Mouse (Mus musculus) lung, embryonic 16.5 days (tissue): ENCODE measurements around the gene Rims3. TPM values are rescaled to one million over a fixed set of nuclear protein-coding genes. Genes with fewer than 3 reads are reported as not detected.
A peak's percentile ranks its signal among the peaks of the same experiment; 100 is the strongest.

Experiments
- ATAC-seq: fragments of 200-750 bp; cut with Nextera tagmentation; 2 replicates; pipeline ENCODE4 v1.8.0; 2017; ENCODE audit warnings: low read depth, mild to moderate bottlenecking, moderate library complexity
- H3K27ac ChIP-seq: fragments of 300-500 bp; sonication (generic); 2 replicates; pipeline ENCODE4 v1.5.1; 2014; ENCODE audit warnings: mild to moderate bottlenecking, control low read depth, low read length
- H3K27me3 ChIP-seq: fragments of 300-500 bp; sonication (generic); 2 replicates; pipeline ENCODE4 v1.6.1; 2014; ENCODE audit warnings: low read depth, low read length, mixed read lengths; ENCODE audit not compliant: control insufficient read depth, insufficient read depth
- H3K36me3 ChIP-seq: fragments of 300-500 bp; sonication (generic); 2 replicates; pipeline ENCODE4 v1.6.1; 2014; ENCODE audit warnings: low read length; ENCODE audit not compliant: control insufficient read depth, insufficient read depth
- H3K4me1 ChIP-seq: fragments of 300-500 bp; sonication (generic); replicated peaks from 2 replicates; pipeline ENCODE4 v1.6.1; 2014; ENCODE audit warnings: low read length, mixed read lengths; ENCODE audit not compliant: control insufficient read depth, insufficient read depth
- H3K4me2 ChIP-seq: fragments of 300-500 bp; sonication (generic); 2 replicates; pipeline ENCODE4 v1.6.1; 2014; ENCODE audit warnings: low read depth, low read length, control low read depth
- H3K4me3 ChIP-seq: fragments of 300-500 bp; sonication (generic); 2 replicates; pipeline ENCODE4 v1.5.1; 2014; ENCODE audit warnings: mild to moderate bottlenecking, low read length, control low read depth
- H3K9ac ChIP-seq: fragments of 300-500 bp; sonication (generic); 2 replicates; pipeline ENCODE4 v1.6.1; 2014; ENCODE audit warnings: low read length, control low read depth
- H3K9me3 ChIP-seq: fragments of 300-500 bp; sonication (generic); 2 replicates; pipeline ENCODE4 v1.6.1; 2016; ENCODE audit warnings: low read length; ENCODE audit not compliant: control insufficient read depth
- WGBS: fragments of 180-500 bp; shearing (Covaris S2); extraction: QIAGEN DNeasy Blood & Tissue Kit; methylation state at CpG from one replicate; pipeline ENCODE4 v1.1.7; 2014; 5-methylcytosine and 5-hydroxymethylcytosine counted together
- polyA plus RNA-seq: library from polyadenylated mRNA; unstranded; fragments of >200 nt; fragmentation: Nextera tagmentation; extraction: Ambion mirVana; gene quantifications from 2 replicates; pipeline ENCODE4 v1.2.1, GENCODE M21; 2015

Gene Rims3
- 0.69 and 0.73 TPM in 2 replicates for polyA plus RNA-seq

DNA sequence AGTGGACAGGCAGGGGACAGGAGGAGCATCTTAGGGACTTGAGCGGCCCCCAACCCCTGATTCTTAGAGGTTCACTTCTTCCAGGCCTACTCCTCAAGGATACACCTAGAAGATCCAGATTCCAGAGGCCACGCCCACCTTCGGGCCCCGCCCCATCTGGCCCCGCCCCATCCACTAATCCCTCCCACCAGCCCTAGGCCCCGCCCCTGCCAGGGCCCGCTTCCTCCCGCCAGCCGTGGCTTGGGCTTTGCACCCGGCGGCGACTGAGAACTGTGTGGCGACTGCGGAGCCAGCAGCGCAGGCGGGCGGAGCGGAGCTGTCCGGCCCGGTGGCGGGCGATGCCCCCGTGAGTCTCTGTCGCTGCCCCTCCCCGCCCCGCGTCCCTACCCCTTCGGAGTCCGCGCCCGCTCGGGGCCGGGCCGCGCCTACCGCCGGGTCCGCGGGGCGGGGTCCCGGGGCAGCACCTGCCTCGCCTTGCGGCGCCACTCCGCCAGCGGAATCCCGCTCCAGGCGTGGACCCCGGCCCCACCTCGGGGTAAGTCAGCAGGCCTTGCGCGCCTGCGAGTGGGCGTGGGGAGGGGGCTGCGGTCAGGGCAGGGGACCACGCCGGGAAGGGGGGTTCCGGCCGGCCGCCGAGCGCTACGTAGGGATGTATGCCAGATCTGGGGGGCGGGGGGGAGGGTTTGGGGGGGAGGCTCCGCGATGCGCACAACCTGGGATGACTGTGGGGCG is at the start of gene Rims3:
Rims3 (plus strand) TSS at position 229 of the 732 bp plus-strand sequence.
- Histone ChIP-seq H3K36me3 (no peaks in the 10 kb centered on the region), H3K9ac (peak within 1 kb of the TSS; percentile 65), H3K27ac (no peak within 1 kb of the TSS), H3K4me2 (peak within 1 kb of the TSS; percentile 97), H3K27me3 (peaks cover 24% of the 10 kb centered on the region), H3K4me1 (no peaks in the 10 kb centered on the region), H3K9me3 (peaks cover 2% of the 10 kb centered on the region; the same call in 1 of the 2 replicates), H3K4me3 (peak within 1 kb of the TSS; percentile 59)
- WGBS = 2% methylated on average over 60 of the region's 68 CpGs
- peak; percentile 81 for ATAC-seq

DNA sequence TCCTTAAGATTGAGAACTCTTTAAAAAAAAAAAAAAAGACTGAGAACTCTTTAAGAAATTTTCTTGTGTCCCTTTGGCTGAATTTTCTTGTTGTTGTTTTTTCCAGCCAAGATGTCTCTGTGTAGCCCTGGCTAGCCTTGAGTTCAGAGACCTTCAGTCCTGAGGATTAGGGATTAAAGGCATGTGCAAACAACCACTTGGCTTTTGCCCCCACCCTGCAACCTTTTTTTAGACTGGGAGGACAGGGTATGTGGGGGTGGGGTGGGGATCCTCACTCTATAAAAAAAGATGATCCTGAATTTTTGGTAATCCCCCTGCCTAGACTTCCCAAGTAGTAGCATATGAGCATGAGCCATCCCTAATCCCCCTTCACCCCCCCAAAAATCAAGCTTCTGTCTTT is 48.8 kb upstream of the Rims3 start:
- H3K9ac ChIP-seq = no peak overlapping the region
- ATAC-seq = no peak
- H3K4me2 ChIP-seq = no peak overlapping the region

DNA sequence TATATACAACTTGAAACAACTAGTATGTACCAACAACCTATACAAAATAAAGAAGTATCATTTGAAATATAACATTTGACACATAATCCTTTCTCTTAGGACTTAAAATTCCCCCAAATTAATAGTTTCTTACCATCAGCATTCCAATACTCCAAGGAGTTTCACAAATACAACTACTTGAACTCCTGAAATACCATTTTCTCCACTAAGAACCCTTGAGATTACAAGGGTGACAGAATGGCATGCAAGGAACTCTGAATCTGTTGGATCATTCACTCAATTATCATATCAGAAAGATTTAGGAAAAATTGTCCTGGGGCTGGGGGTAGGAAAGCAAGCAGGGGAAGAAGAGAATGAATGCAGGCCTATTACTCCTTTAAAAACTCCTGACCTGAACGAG is 40.9 kb upstream of the Rims3 start:
- ATAC-seq = no peak
- no peaks in the 10 kb centered on the region for H3K27me3 ChIP-seq
- peak overlapping the region; percentile 34 for H3K4me3 ChIP-seq
- peak overlapping the region; percentile 36 for H3K9ac ChIP-seq
- WGBS = 3% methylated on average over 1 of the region's 1 CpGs
- peaks cover 34% of the 10 kb centered on the region for H3K4me1 ChIP-seq
- H3K36me3 ChIP-seq = no peaks in the 10 kb centered on the region
- H3K4me2 ChIP-seq = peak overlapping the region; percentile 48
- no peaks in the 10 kb centered on the region for H3K9me3 ChIP-seq
- H3K27ac ChIP-seq = peak overlapping the region; percentile 60

More for the DNA sequence above, 48.8 kb upstream of the Rims3 start:
- H3K4me1 ChIP-seq = peaks cover 5% of the 10 kb centered on the region
- H3K36me3 ChIP-seq = no peaks in the 10 kb centered on the region
- H3K9me3 ChIP-seq = no peaks in the 10 kb centered on the region
- no peaks in the 10 kb centered on the region for H3K27me3 ChIP-seq
- H3K27ac ChIP-seq = no peak overlapping the region
- H3K4me3 ChIP-seq = no peak overlapping the region

DNA sequence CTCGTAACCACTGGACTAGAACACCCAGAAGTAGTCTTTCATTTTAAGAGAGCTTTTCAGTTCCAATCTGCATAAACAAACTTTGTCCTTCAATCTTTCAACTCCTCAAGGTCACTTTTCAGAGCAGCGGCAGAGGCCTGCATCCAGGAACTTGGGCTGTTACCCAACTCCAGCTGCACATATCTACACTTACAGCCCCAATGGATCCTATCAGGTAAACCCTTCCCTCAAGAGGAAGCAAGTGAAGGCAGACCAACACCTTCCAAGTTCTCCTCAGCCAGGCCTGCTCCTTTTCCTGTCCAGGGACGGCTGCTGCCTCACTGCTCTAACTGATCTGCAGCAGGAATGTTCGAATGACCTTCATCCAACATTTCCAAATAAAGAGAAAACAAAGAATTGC is 40.4 kb upstream of the Rims3 start:
- Histone ChIP-seq H3K36me3 (no peaks in the 10 kb centered on the region), H3K9me3 (no peaks in the 10 kb centered on the region), H3K27ac (peak overlapping the region; percentile 60), H3K4me1 (peaks cover 37% of the 10 kb centered on the region), H3K27me3 (no peaks in the 10 kb centered on the region), H3K4me2 (peak overlapping the region; percentile 48), H3K4me3 (peak overlapping the region; percentile 34), H3K9ac (peak overlapping the region; percentile 36)
- no peak for ATAC-seq
- 16% methylated on average over 4 of the region's 4 CpGs for WGBS

DNA sequence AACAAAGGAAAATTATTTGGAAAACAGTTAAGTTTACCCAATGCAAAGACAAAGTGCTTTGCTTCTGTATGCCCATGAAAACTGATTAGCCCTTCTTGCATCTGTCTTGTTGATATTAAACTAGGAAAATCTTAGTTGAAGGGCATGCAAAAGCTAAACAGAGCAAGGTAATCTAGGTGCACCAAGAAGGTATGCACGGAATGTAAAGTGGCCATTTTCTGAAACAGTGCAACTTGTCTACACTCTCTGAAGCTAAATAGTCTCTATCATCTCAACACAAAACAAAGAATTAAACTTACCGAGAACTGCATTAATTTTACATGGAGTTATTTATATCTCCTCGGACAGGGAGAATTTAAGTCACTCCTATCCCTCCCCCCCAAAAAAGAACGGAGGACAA is 39.5 kb upstream of the Rims3 start:
- Histone ChIP-seq H3K4me3 (peak overlapping the region; percentile 61), H3K27ac (peak overlapping the region; percentile 82), H3K9ac (peak overlapping the region; percentile 68), H3K9me3 (no peaks in the 10 kb centered on the region), H3K4me2 (peak overlapping the region; percentile 48), H3K4me1 (peaks cover 38% of the 10 kb centered on the region), H3K27me3 (no peaks in the 10 kb centered on the region), H3K36me3 (no peaks in the 10 kb centered on the region)
- no peak for ATAC-seq
- 2% methylated on average over 4 of the region's 4 CpGs for WGBS

DNA sequence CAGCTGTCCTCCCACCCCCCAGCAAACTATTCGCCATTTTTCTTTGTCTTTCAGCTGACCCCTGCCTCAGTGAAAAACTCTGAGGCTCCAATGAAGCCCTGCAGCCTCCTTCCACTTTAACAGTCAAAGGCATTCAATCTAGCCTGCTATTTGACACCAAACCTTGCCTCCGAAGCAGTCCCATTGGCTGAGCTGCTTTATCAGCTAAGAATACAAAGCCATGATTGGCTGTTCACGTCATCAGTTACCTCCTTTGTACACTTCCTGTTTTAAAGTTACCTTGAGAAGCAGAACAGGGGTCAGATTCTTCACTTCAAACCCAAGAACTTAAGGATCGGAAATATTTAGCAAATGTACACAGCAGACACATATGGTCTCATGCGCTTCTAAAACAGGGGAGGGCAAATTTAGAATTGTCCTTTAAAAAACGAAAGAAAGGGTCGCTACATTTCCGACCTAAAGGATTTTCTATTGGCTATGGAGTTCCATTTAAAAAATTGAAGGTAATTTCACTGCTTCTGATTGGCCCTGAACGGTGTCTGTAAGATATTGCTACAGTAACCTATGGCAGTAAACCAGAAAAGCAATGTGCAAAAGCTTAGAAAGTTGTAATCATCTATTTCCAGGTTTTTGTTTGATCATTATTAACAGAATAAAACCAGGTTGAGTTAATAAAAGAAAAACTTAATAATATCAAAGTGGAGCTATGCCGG is 38.8 kb upstream of the Rims3 start:
- Histone ChIP-seq H3K27me3 (no peaks in the 10 kb centered on the region), H3K4me1 (peaks cover 38% of the 10 kb centered on the region), H3K9me3 (no peaks in the 10 kb centered on the region), H3K9ac (peak overlapping the region; percentile 68), H3K4me3 (peak overlapping the region; percentile 61), H3K27ac (peak overlapping the region; percentile 82), H3K36me3 (no peaks in the 10 kb centered on the region), H3K4me2 (peak overlapping the region; percentile 48)
- ATAC-seq = peak; percentile 91
- WGBS = 6% methylated on average over 10 of the region's 10 CpGs

DNA sequence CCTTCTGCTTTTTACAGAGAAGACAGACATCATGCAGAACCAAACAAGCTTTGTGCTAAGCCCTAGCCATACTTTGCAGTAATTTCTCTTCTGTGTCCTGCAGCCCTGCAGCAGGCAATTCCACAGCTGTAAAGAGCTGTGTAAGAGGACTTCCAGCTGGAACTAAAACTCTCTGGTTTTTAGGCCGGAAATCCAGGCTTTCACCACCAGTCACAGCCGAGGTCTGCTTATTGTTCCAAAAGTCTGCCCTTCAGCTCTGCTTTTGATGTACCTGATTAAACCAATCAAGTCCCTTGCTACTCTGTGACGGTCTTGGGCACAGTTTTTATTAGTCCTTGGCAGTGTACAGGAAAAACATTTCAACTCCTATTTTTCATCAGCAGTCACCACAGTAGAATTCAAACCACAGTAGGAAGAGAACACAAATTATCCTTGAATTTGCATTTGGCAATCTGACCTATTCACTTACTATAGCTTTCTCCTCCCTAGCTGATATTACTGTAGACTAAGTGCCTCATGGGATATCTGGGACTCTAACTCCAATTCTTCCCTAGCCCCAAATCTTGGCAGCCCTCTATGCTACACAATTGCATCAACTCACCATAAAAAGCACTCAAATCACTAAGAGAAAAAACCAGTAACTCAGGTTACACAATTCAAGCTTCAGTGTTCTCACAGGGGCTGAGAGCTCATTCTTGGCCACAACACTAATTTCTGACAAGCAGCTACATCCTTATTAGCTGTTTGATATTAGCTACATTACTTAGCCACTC is 37.4 kb upstream of the Rims3 start:
- no peaks in the 10 kb centered on the region for H3K36me3 ChIP-seq
- peak overlapping the region; percentile 61 for H3K27ac ChIP-seq
- 20% methylated on average over 3 of the region's 3 CpGs for WGBS
- peak; percentile 74 for ATAC-seq
- H3K9me3 ChIP-seq = no peaks in the 10 kb centered on the region
- H3K4me1 ChIP-seq = peaks cover 34% of the 10 kb centered on the region
- H3K4me3 ChIP-seq = no peak overlapping the region
- H3K9ac ChIP-seq = no peak overlapping the region
- no peaks in the 10 kb centered on the region for H3K27me3 ChIP-seq
- 0 out of 2 replicates have a peak overlapping the region, but pooled peaks have one; percentile 48 for H3K4me2 ChIP-seq

DNA sequence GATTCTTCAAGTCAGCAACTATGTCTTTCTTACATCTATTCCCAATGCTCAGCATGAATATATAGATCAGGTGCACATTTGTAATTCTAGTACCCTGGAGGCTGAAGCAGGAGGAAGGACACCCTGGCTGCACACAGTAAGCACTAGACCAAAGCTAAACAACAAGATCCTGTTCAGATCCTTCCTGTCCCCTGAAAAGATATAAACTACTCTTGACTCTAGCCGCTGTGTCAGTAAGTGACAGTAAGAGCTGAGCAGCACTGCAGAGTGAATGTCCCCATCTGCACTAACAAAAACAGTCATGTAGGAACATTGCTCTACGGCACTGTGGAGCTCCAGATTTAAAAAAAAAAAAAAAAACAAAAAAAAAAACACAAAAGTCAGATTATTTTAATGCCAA is 36.7 kb upstream of the Rims3 start:
- Histone ChIP-seq H3K27ac (peak overlapping the region; percentile 72), H3K9ac (no peak overlapping the region), H3K36me3 (no peaks in the 10 kb centered on the region), H3K4me3 (no peak overlapping the region), H3K4me1 (peaks cover 30% of the 10 kb centered on the region), H3K9me3 (no peaks in the 10 kb centered on the region), H3K4me2 (no peak overlapping the region), H3K27me3 (no peaks in the 10 kb centered on the region)
- 0 out of 2 replicates have a peak, but pooled peaks have one; percentile 19 for ATAC-seq
- WGBS = 50% methylated on average over 2 of the region's 2 CpGs

DNA sequence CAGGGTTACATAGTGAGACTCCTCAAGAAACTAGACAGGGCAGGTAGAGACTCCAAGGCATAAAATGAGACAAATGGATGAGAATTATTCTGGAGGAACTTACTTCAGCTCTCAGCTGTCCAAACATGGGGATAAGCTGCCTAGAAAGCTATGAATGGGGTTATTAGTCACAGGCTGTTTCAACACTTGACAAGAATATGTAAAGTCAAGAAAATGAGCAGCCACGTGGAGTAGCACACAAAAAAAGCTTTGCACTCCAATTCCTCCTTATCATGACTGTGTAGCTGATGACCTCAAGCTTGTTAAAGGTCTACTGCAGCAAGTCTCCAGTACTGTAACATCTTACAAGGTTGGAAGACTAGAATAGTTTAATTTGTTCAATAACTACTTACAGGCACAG is 35.3 kb upstream of the Rims3 start:
- Histone ChIP-seq H3K9me3 (no peaks in the 10 kb centered on the region), H3K4me2 (no peak overlapping the region), H3K4me3 (no peak overlapping the region), H3K27ac (no peak overlapping the region), H3K4me1 (peaks cover 29% of the 10 kb centered on the region), H3K9ac (no peak overlapping the region), H3K27me3 (no peaks in the 10 kb centered on the region), H3K36me3 (no peaks in the 10 kb centered on the region)
- WGBS = 11% methylated on average over 1 of the region's 1 CpGs
- ATAC-seq = no peak
